Mouse (Mus musculus): ENCODE measurements around the gene Gdap1l1. TPM values are rescaled to one million over a fixed set of nuclear protein-coding genes. Genes with fewer than 3 reads are reported as not detected.
A peak's percentile ranks its signal among the peaks of the same experiment; 100 is the strongest.
"Not testable (repeated sequence)": the region's sequence is repeated elsewhere in the genome, so short reads cannot be mapped to it uniquely, and the experiment has no call there.

Gdap1l1 gene
- total RNA-seq, 2 experiments from 2014 or later = not detected

DNA sequence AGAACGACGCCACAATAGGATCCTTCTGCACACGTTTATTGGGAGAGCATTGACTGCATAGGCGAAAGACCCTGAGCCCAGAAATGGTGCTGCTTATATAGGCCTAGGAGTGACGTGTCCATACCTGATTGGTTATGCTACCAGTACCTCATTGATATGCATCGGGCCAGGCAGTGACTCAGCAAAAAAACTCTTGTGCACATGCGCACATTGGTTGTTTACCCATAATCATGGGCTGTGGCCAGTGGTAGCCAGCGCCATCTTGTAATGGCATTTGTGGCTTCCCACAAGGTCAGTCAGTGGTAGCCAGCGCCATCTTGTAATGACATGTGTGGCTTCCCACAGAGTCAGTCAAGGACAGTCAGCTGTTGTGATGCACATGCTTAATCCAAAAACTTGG, 23.0 kb downstream of the Gdap1l1 start:
- intact Hi-C loops (cut with DNase I); DNase-seq: not testable (repeated sequence)

DNA sequence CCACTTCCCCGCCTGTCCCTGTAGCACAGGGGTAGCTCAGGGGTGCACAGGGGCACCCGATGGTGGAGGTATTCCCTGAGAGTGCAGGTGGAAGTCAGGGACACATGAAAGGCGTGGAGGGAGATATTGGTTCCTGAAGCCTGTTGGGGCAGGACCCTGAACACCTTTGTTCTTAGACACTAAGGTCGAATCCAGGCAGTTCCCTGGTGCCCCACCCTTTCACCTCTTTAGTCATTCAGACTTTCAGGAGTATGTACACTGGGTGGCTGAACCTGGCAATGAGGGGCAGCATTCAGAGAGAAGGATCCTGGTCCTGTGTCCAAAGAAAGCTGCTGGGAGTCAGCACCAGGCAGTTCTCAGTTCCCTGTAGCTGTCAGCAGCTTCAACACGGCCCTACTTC, 24.1 kb downstream of the Gdap1l1 start:
- intact Hi-C loops (cut with DNase I) = no loop called here
- no peak for DNase-seq

DNA sequence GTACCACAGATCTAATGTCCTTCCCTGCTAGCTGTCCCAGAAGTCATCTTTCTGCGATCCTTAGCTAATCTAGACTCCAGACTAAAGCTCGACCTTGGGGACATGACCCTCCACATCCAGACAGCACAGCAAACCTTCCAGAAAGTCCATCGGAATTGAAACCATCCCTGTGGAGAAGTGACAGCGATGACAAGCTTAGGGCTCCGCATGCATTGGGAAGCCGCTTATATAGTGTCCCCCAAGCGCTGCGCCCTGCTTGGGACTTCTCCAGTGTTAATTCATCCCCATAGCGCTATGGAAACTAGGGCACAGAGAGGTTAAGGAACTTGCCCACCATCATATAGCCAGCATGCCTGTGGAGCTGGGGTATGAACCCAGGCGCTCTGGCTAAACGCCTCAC, 24.5 kb downstream of the Gdap1l1 start:
- intact Hi-C loops (cut with DNase I) = no loop called here
- DNase-seq = no peak

DNA sequence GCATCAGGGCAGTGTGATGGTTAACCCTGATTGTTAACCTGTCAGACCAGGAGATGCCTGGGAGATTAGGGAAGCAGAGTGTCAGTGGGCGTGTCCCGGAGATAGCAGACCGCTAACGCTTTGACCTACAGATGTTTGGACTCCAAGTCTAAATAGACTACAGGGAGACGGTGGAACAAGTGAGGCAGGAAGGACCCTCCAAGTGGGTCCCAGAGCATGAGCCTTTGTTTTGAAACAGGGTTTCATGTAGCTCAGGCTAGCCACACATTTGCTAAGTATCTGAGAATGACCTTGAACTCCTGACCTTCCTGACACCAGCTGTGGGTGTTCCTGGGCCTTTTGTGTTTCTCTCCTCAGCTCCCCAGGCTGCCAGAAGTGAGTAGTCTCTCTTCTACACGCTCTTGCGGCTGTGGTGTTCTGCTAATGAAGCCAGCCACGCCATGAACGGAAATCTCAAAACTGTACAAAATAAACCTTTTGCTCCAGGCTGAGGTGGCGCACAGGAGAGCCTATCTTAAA, 25.0 kb downstream of the Gdap1l1 start:
- DNase-seq = no peak
- intact Hi-C loops (cut with DNase I) = no loop called here

DNA sequence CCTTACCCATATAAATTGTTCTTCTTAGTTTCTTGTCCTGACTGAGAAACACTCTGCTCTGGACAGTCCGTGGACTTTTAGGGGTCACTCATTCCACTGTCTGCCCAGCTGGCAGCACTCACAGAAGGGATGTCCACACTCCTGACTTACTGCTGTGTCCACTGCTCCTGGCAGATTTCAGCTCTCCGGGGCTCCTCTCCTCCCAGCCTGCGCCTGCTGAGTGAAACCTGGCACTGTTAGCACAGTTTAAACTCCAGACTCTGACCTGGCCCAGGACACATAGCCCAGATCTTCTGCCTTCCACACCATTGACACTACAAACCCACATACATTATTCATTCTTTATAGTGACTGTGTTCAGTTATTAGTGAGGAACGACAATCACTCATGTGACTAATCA, 25.7 kb downstream of the Gdap1l1 start:
- peak in 1 of 2 experiments; percentile 27 for DNase-seq
- intact Hi-C loops (cut with DNase I) = no loop called here

DNA sequence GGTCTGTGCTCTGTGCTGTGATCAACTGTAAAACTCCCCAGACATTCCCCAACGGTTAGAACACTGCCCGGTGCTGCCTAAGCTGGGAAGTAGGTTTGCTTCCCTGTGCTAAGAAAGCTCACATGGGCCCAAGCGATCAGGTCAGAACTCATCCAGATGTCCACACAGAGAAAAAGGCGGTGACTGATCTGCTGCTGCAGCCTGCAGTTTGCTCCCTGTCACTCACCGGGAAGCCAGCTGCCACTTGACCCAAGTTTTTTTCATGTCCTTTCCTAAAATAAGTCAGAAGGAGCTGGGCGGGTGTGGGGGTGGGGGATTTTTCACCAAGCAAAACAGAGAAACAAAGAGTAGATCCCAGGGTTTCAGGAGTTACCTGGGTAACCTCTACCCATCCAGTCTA, 26.3 kb downstream of the Gdap1l1 start:
- intact Hi-C loops (cut with DNase I) = no loop called here
- peak; percentile 38 to 54 for DNase-seq

DNA sequence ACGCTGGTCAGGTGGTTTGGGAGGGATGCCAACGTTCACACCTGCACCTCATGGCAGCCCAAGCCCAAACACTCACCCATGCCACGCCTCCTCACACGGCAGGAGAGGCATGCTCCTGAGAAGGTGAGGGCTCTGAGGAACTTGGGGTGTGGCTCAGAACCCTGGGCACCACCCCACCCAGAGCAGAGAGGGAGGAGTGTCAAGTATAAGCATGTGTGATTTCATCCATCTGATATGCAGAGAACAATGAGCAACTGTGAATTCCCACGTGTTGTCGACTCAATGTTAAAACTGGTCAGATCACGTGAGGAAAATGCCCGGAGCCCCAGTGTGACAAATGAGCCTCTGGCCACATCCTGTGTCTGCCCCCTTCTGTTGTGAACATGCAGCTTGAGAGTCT, 28.5 kb downstream of the Gdap1l1 start:
- intact Hi-C loops (cut with DNase I) = no loop called here

DNA sequence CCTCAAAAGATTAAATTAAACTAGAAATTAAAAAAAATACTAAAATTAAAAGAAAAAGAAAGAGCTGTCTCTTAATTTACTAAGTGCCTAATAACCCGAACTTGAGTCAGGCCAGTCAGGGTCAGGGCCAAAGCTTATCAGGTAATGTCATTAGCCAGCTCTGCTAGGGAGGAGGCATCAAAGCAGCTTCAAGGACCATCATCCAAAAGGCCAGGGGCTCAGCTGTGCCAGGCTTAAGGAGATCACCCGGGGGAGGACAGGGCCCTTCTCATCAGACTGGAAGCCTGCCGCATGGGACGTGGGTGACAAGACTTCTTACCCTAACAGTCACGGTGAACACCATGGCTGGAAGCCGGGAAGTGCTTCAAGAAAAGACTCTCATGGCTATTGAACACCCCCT, 29.3 kb downstream of the Gdap1l1 start:
- intact Hi-C loops (cut with DNase I) = no loop called here
- DNase-seq = no peak

More for the DNA sequence above, 28.5 kb downstream of the Gdap1l1 start:
- DNase-seq = no peak

DNA sequence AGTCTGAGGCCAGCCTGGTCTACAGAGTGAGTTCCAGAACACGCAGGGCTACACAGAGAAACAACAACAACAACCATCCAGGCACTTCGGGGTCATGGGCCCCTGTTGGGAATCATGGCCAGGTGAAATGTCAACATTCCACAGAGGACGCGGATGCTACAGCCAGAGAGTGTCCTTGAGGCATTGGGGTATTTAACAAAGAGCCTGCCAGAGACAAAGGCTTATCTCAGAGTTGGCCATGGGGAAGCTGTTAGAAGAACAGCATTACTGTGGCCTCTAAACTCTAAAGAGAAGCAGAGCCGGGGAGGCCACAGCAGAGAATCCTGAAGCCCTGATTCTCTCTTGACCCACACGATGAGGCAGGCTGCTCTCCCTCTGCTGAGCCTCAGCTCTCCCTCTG, 30.6 kb downstream of the Gdap1l1 start:
- intact Hi-C loops (cut with DNase I) = no loop called here
- DNase-seq = no peak

DNA sequence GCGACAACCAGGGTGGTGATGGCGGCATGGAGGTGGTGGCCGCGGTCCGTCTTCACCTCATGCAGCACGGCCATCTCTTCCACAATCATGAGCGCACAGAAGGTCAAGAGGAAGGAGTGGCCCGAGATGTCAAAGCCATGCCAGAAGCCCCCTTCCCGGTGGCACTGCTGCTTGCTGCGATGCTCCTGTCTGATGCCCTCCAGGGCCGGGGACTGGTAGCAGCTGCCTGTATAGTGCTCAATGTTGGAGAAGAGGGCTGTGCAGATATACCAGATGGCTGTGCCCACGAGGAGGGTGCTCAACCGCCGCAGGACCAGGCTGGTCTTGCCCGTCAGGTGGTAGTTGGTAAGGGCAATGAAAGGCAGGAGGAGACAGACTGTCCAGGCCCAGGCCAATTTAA, 31.4 kb downstream of the Gdap1l1 start:
- no peak for DNase-seq
- intact Hi-C loops (cut with DNase I) = no loop called here

DNA sequence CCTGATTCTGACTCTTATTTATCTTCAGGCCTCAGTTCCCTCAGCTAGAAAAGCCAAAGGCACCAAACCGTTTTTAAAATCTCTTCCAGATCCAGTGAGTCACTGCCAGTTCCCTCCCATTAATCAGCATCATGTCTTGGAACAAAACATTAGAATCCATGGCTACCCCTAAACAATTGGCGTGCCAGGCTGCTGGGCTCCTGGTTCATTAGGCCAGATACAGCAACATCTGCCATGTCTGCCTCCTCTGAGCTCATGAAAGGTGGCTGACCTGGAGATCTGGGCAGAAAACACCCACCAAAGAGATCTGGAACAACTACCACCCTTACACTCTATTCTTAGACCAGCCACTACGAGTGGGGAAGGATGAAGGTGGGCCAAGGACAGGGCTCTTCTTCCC, 32.9 kb downstream of the Gdap1l1 start:
- DNase-seq = peak; percentile 56 to 74
- intact Hi-C loops (cut with DNase I) = no loop called here

DNA sequence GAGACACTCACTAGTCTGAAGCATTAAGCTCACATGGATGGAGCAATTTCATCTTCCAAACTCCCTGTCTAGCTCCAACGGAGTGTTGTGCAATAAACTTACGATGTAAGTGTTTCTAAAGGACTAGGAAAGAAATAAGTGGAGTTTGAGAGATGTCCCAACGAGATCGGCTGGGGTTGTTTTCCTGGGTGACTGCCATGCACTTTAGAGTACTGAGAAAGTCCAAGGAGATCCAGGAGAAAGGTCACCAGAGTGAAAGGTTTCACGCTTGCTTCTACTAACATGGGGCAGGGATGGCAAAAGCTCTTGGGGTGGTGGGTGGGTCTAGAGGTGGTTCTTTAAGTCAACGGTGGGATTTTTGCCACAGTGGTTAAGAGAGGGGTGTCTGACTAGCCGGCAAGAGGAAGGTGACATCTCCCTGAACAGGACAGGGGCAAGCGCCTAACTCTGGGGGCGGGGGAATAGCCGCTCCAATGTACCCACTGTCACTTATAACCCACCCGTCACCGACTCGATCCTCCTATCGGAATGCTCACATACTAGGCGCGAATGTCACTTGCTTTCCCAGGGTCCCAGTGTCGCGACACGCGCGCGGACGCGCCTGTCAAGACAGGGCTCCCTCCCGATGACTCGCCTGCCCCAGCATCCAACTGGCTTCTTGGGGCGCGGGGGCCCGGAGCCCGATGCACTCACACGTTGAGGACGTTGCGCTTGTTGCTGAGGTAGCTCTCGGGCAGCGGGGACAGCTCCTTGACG, 33.6 kb downstream of the Gdap1l1 start:
- intact Hi-C loops (cut with DNase I) = loop anchor here (1.0 to 2.0 kb wide), 2 partner anchors 19 to 53 kb away; no protein-coding TSS in a partner anchor
- peak; percentile 51 to 54 for DNase-seq

DNA sequence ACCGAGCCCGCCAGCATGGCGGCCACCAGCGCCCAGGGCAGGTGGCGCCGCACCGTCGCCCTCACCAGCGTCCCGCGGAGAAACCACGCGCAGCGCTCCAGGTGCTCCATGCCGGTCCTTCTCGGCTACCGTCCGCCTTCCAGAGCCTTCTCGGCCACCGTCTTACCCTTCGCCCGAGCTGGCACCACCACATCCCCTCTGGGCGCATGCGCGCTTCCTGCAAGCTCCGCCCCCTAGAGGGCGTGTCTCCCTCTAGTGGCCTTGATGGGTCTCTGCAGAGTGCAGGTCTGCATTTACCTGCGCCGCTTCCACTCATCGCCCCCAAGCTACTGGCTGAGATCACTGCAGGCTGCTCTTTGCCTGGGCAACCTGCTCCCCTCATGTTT, 34.2 kb downstream of the Gdap1l1 start, which contains the start of gene Fitm2:
TSS of gene Fitm2 (minus strand) at position 164 of the 386 bp plus-strand sequence.
- DNase-seq = peak; percentile 95 to 96
- intact Hi-C loops (cut with DNase I) = loop anchor here (1.0 to 2.0 kb wide), 2 partner anchors 20 to 53 kb away; no protein-coding TSS in a partner anchor

DNA sequence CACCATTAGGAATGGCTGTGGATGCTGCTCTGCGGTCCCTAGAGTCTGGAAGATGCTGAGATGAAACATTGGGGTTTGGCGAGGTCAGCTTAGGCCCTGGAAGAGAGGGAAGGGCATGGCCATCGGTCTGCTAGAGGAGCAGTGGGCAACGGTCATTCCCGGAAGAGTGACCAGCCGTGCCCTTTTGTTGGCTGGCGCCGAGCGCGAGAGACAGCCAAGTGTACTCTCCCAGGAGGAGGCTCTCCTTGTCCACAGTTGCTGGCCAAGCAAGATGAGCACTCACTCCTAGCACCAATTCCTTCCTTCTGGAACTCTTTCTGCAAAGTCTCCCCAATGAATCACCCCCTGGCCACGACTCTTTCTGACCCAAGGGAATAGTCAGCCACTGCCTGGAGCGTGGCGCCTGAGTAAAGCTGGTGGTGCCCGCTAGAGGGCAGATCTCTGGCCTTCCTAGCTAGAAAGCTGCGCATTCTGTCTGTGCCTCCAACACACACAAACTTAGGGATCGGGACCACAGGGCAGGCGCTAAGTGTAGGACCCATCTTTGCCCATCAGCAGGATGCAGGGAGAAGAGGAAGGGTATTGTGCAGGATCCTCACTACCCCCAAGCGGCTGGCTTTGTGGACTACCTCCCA, 42.0 kb downstream of the Gdap1l1 start:
- intact Hi-C loops (cut with DNase I) = no loop called here
- peak in 1 of 2 experiments; percentile 21 for DNase-seq

DNA sequence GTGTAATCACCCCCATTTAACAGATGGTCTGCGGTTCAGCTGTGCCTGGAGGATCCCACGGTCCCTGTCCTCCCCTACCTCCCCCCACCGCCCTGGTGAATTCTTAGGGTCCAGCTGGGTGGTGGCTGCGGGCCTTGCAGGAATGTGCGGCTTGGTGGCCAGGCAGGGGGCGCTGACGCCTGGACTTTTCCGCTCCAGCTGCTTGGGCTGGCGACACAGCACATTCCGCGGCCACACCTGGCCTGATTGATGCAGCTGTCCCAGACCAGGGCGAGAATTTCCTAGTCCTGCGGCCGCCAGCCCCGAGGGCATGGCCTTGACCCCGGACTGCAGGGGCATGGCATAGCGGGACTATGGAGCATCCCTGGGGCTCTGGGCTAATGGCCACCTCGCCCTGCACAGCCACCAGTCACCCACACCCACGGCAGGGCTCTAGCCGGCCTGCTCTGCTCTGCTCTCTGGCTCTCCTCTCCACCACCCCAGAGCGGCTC, 43.3 kb downstream of the Gdap1l1 start:
- DNase-seq = peak in 1 of 2 experiments; percentile 13
- intact Hi-C loops (cut with DNase I) = no loop called here

DNA sequence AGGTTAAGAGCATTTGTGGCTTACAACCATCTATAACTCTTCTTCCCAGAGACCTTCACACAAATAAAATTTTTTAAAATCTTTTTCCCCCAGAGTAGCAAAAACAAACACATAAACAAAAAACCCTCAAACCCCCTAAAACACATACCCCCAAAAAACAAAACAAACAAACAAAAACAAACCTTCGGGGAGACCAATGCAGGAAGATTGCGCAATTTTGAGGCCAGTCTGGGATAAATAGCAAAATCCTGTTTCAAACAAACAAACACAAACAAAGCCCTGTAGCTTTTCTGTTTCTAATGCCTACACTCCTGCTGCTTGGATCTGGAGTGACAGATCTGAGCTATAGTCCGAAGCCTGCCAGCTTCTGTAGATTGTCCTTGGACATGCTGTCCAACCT, 49.1 kb downstream of the Gdap1l1 start:
- intact Hi-C loops (cut with DNase I) = no loop called here
- DNase-seq = no peak

DNA sequence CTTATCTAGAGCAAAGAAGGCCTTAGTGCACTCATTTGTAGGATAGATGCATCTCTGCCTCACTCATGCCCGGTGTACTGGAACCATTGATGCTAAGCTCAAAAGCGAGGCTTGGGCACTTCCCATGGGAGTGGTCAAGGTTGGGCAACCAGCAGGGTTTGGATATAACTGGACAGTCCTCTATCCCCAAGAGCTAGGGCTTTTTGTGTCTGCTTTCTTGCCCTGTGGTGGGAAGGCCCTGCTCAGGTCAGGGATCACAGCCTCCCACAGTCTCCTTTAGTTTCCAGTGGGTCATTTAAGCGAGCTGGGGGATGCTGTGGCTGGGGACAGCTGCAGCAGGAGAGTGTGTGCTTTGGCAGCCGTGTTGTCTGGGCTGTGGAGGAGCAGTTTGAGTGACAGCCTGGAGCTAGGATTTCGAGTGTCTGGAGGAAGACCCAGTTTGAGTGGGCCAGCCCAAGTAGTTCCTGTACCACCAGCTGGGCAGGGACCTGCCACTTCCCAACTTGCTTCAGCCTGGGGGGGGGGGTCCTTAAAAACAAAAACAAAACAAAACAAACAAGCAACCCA, 51.5 kb downstream of the Gdap1l1 start:
- DNase-seq = no peak
- intact Hi-C loops (cut with DNase I) = no loop called here

DNA sequence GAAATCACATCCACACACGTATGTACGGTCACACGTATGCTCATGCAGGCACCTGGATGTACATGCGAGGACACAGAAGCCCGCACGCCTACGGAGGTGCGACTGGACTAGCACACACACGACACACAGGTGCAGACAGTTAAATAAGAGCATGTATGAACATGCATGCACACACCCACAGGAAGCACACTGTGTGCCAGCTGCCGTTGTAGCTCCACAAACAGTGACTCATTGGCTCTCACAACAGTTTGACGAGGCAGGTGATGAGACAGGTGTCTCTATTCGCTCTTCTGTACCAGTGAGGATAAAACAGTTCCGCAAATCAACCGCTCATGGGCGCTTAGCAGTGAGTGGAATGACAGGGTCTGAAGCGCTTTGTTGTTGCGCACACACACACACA, 52.4 kb downstream of the Gdap1l1 start:
- intact Hi-C loops (cut with DNase I) = no loop called here
- no peak for DNase-seq

DNA sequence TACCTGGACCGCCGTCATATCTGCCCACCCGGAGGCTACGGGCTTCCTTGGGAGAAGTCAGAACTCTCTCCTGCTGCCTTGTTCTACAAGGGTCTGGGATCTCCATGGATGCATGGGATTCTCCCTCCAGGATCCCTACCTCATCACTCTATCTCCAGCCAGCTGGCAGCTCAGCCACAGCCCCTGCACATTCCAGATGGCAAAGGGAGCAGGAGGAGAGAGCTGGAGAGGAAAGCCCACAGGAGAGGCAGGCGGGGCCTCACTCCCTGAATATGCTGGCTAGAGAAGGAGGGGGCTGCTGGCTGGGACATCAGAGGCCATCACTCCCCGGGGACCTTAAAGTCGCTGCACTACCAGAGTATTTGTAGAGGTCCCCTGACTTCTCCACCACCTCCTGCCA, 53.1 kb downstream of the Gdap1l1 start:
- peak in 1 of 2 experiments; percentile 4 for DNase-seq
- intact Hi-C loops (cut with DNase I) = no loop called here

DNA sequence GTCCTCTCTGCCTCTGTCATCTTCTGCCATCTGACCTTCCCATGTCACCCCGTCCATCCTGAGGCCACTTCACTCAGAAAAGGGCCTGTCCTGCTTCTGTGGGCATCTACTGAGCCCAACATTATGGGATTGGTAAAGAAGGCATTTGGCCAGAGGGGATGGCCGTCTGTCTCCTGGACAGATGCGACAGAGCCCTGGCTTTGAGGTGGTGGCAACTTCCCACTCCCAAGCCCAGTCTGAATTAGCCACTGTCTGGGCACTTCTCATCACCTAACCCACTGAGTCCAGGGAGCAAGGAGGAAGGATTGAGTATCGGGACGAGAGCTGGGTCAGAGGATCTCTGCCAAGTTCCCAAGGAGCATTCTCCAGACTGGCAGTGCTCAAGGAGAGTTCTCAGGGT, 53.7 kb downstream of the Gdap1l1 start, which contains the start of gene R3hdml:
TSS of gene R3hdml (plus strand) at position 301 of the 400 bp plus-strand sequence.
- intact Hi-C loops (cut with DNase I) = no loop called here
- no peak for DNase-seq

DNA sequence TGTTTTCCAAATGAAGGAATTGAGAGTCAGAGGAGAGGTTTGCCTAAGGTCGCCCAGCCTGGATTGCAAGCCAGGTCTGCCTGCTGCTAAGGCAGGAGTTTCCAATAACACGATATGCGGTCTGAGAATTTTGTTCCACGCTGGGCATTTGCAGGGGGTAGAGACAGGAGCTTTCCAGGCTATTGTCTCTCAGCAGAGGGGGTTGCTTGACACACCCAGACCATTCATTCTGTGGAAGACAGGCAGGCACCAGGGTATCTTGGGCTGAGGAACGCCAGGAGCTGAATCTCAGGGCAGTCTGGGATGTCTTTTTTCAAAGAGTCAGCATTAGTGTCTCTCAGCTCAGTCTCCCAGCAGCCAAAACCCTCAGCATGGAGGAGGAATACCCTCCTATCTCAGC, 54.8 kb downstream of the Gdap1l1 start:
- intact Hi-C loops (cut with DNase I) = no loop called here
- no peak for DNase-seq
